In the genomic region with DNA sequence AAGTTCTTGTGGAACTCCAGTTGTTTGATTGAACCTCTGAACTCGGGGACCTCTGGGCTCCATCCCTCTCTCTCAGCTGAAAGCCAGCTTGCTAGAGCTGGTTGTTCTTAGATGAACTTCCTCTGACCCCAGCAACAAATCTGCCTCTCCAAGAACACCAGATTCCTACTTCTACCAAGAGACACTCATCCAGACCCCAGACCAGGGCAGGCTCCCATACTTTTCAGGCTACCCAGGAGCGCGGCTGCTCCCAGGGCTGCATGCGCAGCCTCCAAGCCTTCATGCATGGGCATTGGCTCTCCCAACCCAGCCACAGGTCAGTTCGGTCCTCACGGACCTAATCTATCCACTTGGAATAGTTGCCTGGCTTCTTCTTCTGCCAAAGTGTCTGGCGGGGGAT, we compare ENCODE assay signal across 7 mouse cellular contexts. TPM values are rescaled to one million over a fixed set of nuclear protein-coding genes. Genes with fewer than 3 reads are reported as not detected.
DNase-seq lines count a peak whose midpoint lies in the region; ATAC-seq and TF ChIP-seq lines count a peak whose summit lies in the region.

Gene Mest (plus strand): TSS at position 217 of the 400 bp plus-strand sequence.

- no peaks in the 10 kb centered on the region for H3K27me3 ChIP-seq in lung, postnatal 0 days (replicated peaks; ENCODE audit: insufficient read depth, low read length)
- no peaks in the 10 kb centered on the region for H3K27me3 ChIP-seq in forebrain, embryonic 15.5 days
- no peaks in the 10 kb centered on the region for H3K27me3 ChIP-seq in midbrain, embryonic 16.5 days (ENCODE audit: control insufficient read depth, insufficient read depth, low read depth, low read length)

- H3K4me1 ChIP-seq in lung, postnatal 0 days (ENCODE audit: insufficient read depth, low read depth, low read length), result no peaks in the 10 kb centered on the region; the same call in 1 of the 2 replicates
- peaks cover 13% of the 10 kb centered on the region for H3K4me1 ChIP-seq in forebrain, embryonic 15.5 days
- H3K4me1 ChIP-seq in midbrain, embryonic 16.5 days (ENCODE audit: control insufficient read depth, insufficient read depth, low read length), result peaks cover 23% of the 10 kb centered on the region

- no peak for ATAC-seq in lung, postnatal 0 days
- ATAC-seq in forebrain, embryonic 15.5 days (replicated peaks), result no peak
- ATAC-seq in midbrain, embryonic 16.5 days, result no peak

- no peak within 1 kb of the TSS for H3K4me3 ChIP-seq in lung, postnatal 0 days (ENCODE audit: low read depth, low read length)
- no peak within 1 kb of the TSS for H3K4me3 ChIP-seq in forebrain, embryonic 15.5 days
- no peak within 1 kb of the TSS for H3K4me3 ChIP-seq in midbrain, embryonic 16.5 days (ENCODE audit: low read depth, low read length)

- WGBS in lung, postnatal 0 days, result 67% methylated on average over 7 of the region's 7 CpGs
- 75% methylated on average over 7 of the region's 7 CpGs for WGBS in forebrain, embryonic 15.5 days
- WGBS in midbrain, embryonic 16.5 days, result 62% methylated on average over 7 of the region's 7 CpGs

- no peaks in the 10 kb centered on the region for H3K9me3 ChIP-seq in lung, postnatal 0 days (ENCODE audit: low read length)
- no peaks in the 10 kb centered on the region for H3K9me3 ChIP-seq in forebrain, embryonic 15.5 days
- no peaks in the 10 kb centered on the region for H3K9me3 ChIP-seq in midbrain, embryonic 16.5 days (replicated peaks; ENCODE audit: control insufficient read depth, low read length, poor library complexity, severe bottlenecking)

- TF ChIP-seq EP300 in lung, postnatal 0 days (IDR thresholded peaks at IDR 0.05), result no peak

- no peak within 1 kb of the TSS for H3K27ac ChIP-seq in lung, postnatal 0 days (ENCODE audit: low read length)
- H3K27ac ChIP-seq in forebrain, embryonic 15.5 days (replicated peaks), result peak within 1 kb of the TSS; percentile 65
- H3K27ac ChIP-seq in midbrain, embryonic 16.5 days (ENCODE audit: low read length), result peak within 1 kb of the TSS; percentile 89

- no peak for DNase-seq in lung, postnatal 0 days (ENCODE audit: low spot score)
- DNase-seq in lung, postnatal 10 days, result no peak
- no peak for DNase-seq in layer of hippocampus, postnatal 10 days (ENCODE audit: low spot score in 2 of 2)
- no peak for DNase-seq in spleen, adult 12 weeks (ENCODE audit: low spot score)
- no peak for DNase-seq in kidney, adult 9 months

- no peak within 1 kb of the TSS for H3K9ac ChIP-seq in lung, postnatal 0 days (replicated peaks; ENCODE audit: low read depth)
- no peak within 1 kb of the TSS for H3K9ac ChIP-seq in forebrain, embryonic 15.5 days (replicated peaks)
- H3K9ac ChIP-seq in midbrain, embryonic 16.5 days (ENCODE audit: low read depth, low read length), result no peak within 1 kb of the TSS

- H3K4me2 ChIP-seq in lung, postnatal 0 days (replicated peaks; ENCODE audit: low read depth, low read length), result no peak within 1 kb of the TSS
- H3K4me2 ChIP-seq in forebrain, embryonic 15.5 days (replicated peaks), result no peak within 1 kb of the TSS
- H3K4me2 ChIP-seq in midbrain, embryonic 16.5 days (ENCODE audit: low read length), result no peak within 1 kb of the TSS

- H3K36me3 ChIP-seq in lung, postnatal 0 days (ENCODE audit: insufficient read depth, low read length), result no peaks in the 10 kb centered on the region
- H3K36me3 ChIP-seq in forebrain, embryonic 15.5 days, result no peaks in the 10 kb centered on the region
- H3K36me3 ChIP-seq in midbrain, embryonic 16.5 days (ENCODE audit: control insufficient read depth, insufficient read depth, low read length), result no peaks in the 10 kb centered on the region

- TF ChIP-seq CTCF in lung, postnatal 0 days (IDR thresholded peaks at IDR 0.05), result no peak

RNA-seq across cellular contexts. Expression of gene Mest, which starts in this region (rescaled TPM):
- polyA plus RNA-seq in lung, postnatal 0 days (2015; fragmentation: Nextera tagmentation; extraction: Ambion mirVana), result 436 and 472 TPM in 2 replicates
- 313 and 315 TPM in 2 replicates for polyA plus RNA-seq in forebrain, embryonic 15.5 days (2015; fragmentation: Nextera tagmentation; extraction: Ambion mirVana)
- total RNA-seq in layer of hippocampus, postnatal 10 days (2021), result 10 to 100 TPM; 77.2 to 86.6 TPM
- polyA plus RNA-seq in midbrain, embryonic 16.5 days (2015; fragmentation: Nextera tagmentation; extraction: Ambion mirVana), result 268 and 368 TPM in 2 replicates
